Mouse (Mus musculus) embryonic facial prominence, embryonic 14.5 days (tissue): ENCODE results near the gene Gm11492. TPM values are rescaled to one million over a fixed set of nuclear protein-coding genes. Genes with fewer than 3 reads are reported as not detected.

ENCODE experiments used
- ATAC-seq: fragments of 200-750 bp; cut with Nextera tagmentation; 2 replicates; pipeline ENCODE4 v1.8.0; 2017; ENCODE audit warnings: low read depth, moderate number of reproducible peaks, moderate TSS enrichment
- DNase-seq: peaks from one replicate; pipeline ENCODE4 v3.0.0-alpha.2; 2015; ENCODE audit warnings: low spot score
- H3K27ac ChIP-seq: fragments of 300-500 bp; sonication (generic); replicated peaks from 2 replicates; pipeline ENCODE4 v1.5.1; 2014; ENCODE audit warnings: low read depth, mild to moderate bottlenecking, low read length, moderate library complexity
- H3K27me3 ChIP-seq: fragments of 300-500 bp; sonication (generic); replicated peaks from 2 replicates; pipeline ENCODE4 v1.6.1; 2014; ENCODE audit warnings: low read length; ENCODE audit not compliant: control insufficient read depth, insufficient read depth
- H3K36me3 ChIP-seq: fragments of 300-500 bp; sonication (generic); 2 replicates; pipeline ENCODE4 v1.6.1; 2014; ENCODE audit warnings: low read length, mixed read lengths; ENCODE audit not compliant: control insufficient read depth, insufficient read depth
- H3K4me1 ChIP-seq: fragments of 300-500 bp; sonication (generic); 2 replicates; pipeline ENCODE4 v1.6.1; 2014; ENCODE audit warnings: antibody characterized with exemption, low read length; ENCODE audit not compliant: control insufficient read depth, insufficient read depth
- H3K4me2 ChIP-seq: fragments of 300-500 bp; sonication (generic); 2 replicates; pipeline ENCODE4 v1.6.1; 2014; ENCODE audit warnings: low read depth, mild to moderate bottlenecking, low read length, moderate library complexity, mixed read lengths
- H3K4me3 ChIP-seq: fragments of 300-500 bp; sonication (generic); 2 replicates; pipeline ENCODE4 v1.5.1; 2014; ENCODE audit warnings: low read depth, mild to moderate bottlenecking, low read length
- H3K9ac ChIP-seq: fragments of 300-500 bp; sonication (generic); 2 replicates; pipeline ENCODE4 v1.6.1; 2014; ENCODE audit warnings: low read depth, mild to moderate bottlenecking, low read length, moderate library complexity, mixed read lengths
- H3K9me3 ChIP-seq: fragments of 300-500 bp; sonication (generic); 2 replicates; pipeline ENCODE4 v1.6.1; 2016; ENCODE audit warnings: low read length; ENCODE audit not compliant: control insufficient read depth
- WGBS: fragments of 180-500 bp; shearing (Covaris S2); extraction: QIAGEN DNeasy Blood & Tissue Kit; methylation state at CpG from one replicate; pipeline ENCODE4 v1.1.7; 2014; 5-methylcytosine and 5-hydroxymethylcytosine counted together
- polyA plus RNA-seq: library from polyadenylated mRNA; unstranded; fragments of >200 nt; fragmentation: Nextera tagmentation; extraction: Ambion mirVana; gene quantifications from 2 replicates; pipeline ENCODE4 v1.2.1, GENCODE M21; 2014

The Gm11492 gene
- polyA plus RNA-seq, 1 experiment from 2014 or later: not detected

- Histone ChIP-seq H3K9ac (peak within 1 kb of the TSS; percentile 84), H3K27ac (peak within 1 kb of the TSS; percentile 92), H3K4me3 (peak within 1 kb of the TSS; percentile 68), H3K4me2 (peak within 1 kb of the TSS; percentile 68), H3K9me3 (no peaks in the 10 kb centered on the region), H3K4me1 (peaks cover 30% of the 10 kb centered on the region), H3K36me3 (0 out of 2 replicates have a peak, but pooled peaks cover 6% of the 10 kb centered on the region), H3K27me3 (no peaks in the 10 kb centered on the region)
- DNase-seq (peak; percentile 100), ATAC-seq (peak; percentile 98)
- 1% methylated on average over 50 of the region's 61 CpGs for WGBS
Measured at GRCm38 (mm10) chr11:87591526-87592353, 25.3 kb downstream of the Gm11492 start, which contains the start of gene Mtmr4. Gene Mtmr4, plus strand, starts transcription at chr11:87592162.

GRCm38 (mm10) chr11:87592354-87592695, 25.9 kb downstream of the Gm11492 start:
- Histone ChIP-seq H3K9ac (peak overlapping the region; percentile 84), H3K4me3 (peak overlapping the region; percentile 68), H3K4me1 (peaks cover 30% of the 10 kb centered on the region), H3K27ac (peak overlapping the region; percentile 90), H3K4me2 (peak overlapping the region; percentile 65), H3K36me3 (peaks cover 9% of the 10 kb centered on the region), H3K27me3 (no peaks in the 10 kb centered on the region), H3K9me3 (no peaks in the 10 kb centered on the region)
- no peak for ATAC-seq
- DNase-seq: no peak
- 0% methylated on average over 12 of the region's 15 CpGs for WGBS

- WGBS: 41% methylated on average over 13 of the region's 13 CpGs
- Histone ChIP-seq H3K36me3 (peaks cover 15% of the 10 kb centered on the region), H3K4me3 (peak overlapping the region; percentile 68), H3K27me3 (no peaks in the 10 kb centered on the region), H3K4me1 (peaks cover 30% of the 10 kb centered on the region), H3K9me3 (no peaks in the 10 kb centered on the region), H3K27ac (peak overlapping the region; percentile 90), H3K4me2 (peak overlapping the region; percentile 65), H3K9ac (peak overlapping the region; percentile 84)
- ATAC-seq (no peak), DNase-seq (no peak)
Measured at GRCm38 (mm10) chr11:87592713-87593598, 26.5 kb downstream of the Gm11492 start.

GRCm38 (mm10) chr11:87595327-87595841, 28.9 kb downstream of the Gm11492 start:
- Histone ChIP-seq H3K9ac (peak overlapping the region; percentile 73), H3K9me3 (no peaks in the 10 kb centered on the region), H3K27me3 (no peaks in the 10 kb centered on the region), H3K4me3 (peak overlapping the region; percentile 55), H3K4me2 (peak overlapping the region; percentile 71), H3K27ac (peak overlapping the region; percentile 62), H3K36me3 (peaks cover 40% of the 10 kb centered on the region), H3K4me1 (peaks cover 23% of the 10 kb centered on the region)
- ATAC-seq: peak; percentile 66
- WGBS: 1% methylated on average over 11 of the region's 37 CpGs
- peak; percentile 96 for DNase-seq

GRCm38 (mm10) chr11:87595976-87596375, 29.5 kb downstream of the Gm11492 start:
- H3K9ac ChIP-seq: peak overlapping the region; percentile 73
- H3K36me3 ChIP-seq: peaks cover 46% of the 10 kb centered on the region
- no peaks in the 10 kb centered on the region for H3K9me3 ChIP-seq
- WGBS: 8% methylated on average over 6 of the region's 7 CpGs
- peak overlapping the region; percentile 55 for H3K4me3 ChIP-seq
- peak overlapping the region; percentile 71 for H3K4me2 ChIP-seq
- H3K27ac ChIP-seq: peak overlapping the region; percentile 62
- DNase-seq (no peak), ATAC-seq (no peak)
- H3K27me3 ChIP-seq: no peaks in the 10 kb centered on the region
- H3K4me1 ChIP-seq: peaks cover 19% of the 10 kb centered on the region

GRCm38 (mm10) chr11:87596492-87596891, 30.0 kb downstream of the Gm11492 start:
- Histone ChIP-seq H3K4me3 (peak overlapping the region; percentile 55), H3K27me3 (no peaks in the 10 kb centered on the region), H3K9ac (peak overlapping the region; percentile 73), H3K9me3 (no peaks in the 10 kb centered on the region), H3K36me3 (peaks cover 51% of the 10 kb centered on the region), H3K27ac (no peak overlapping the region), H3K4me1 (peaks cover 19% of the 10 kb centered on the region), H3K4me2 (peak overlapping the region; percentile 71)
- peak; percentile 45 for DNase-seq
- WGBS: 29% methylated on average over 2 of the region's 2 CpGs
- ATAC-seq: no peak

GRCm38 (mm10) chr11:87597061-87597460, 30.6 kb downstream of the Gm11492 start:
- Histone ChIP-seq H3K9me3 (no peaks in the 10 kb centered on the region), H3K27me3 (no peaks in the 10 kb centered on the region), H3K27ac (no peak overlapping the region), H3K9ac (no peak overlapping the region; the same call in 1 of the 2 replicates), H3K4me3 (no peak overlapping the region), H3K4me1 (peaks cover 19% of the 10 kb centered on the region), H3K36me3 (peaks cover 56% of the 10 kb centered on the region), H3K4me2 (no peak overlapping the region)
- no peak for ATAC-seq
- no peak for DNase-seq

- WGBS: 88% methylated on average over 13 of the region's 13 CpGs
- Histone ChIP-seq H3K27me3 (no peaks in the 10 kb centered on the region), H3K4me3 (no peak overlapping the region), H3K4me1 (peaks cover 12% of the 10 kb centered on the region; the same call in 1 of the 2 replicates), H3K27ac (no peak overlapping the region), H3K9me3 (no peaks in the 10 kb centered on the region), H3K36me3 (peaks cover 76% of the 10 kb centered on the region), H3K9ac (no peak overlapping the region), H3K4me2 (no peak overlapping the region)
- DNase-seq (no peak), ATAC-seq (no peak)
Measured at GRCm38 (mm10) chr11:87599395-87600089, 33.1 kb downstream of the Gm11492 start.
